Mouse (Mus musculus) liver, adult 2 months (tissue): Measurements from ENCODE around the gene Musk.

Experiments used
- CTCF ChIP-seq: fragments of 200-500 bp; IDR thresholded peaks from 2 replicates; pipeline ENCODE4 v1.5.1; 2011; ENCODE audit warnings: low read depth, low read length, control low read depth
- POLR2A ChIP-seq: fragments of 200-500 bp; IDR thresholded peaks from 2 replicates; pipeline ENCODE4 v1.6.1; 2011; ENCODE audit warnings: low read length, control low read depth; ENCODE audit not compliant: insufficient read depth; ENCODE audit errors: extremely low read depth

GRCm38 (mm10) chr4:58307421-58307820, 21.7 kb downstream of the Musk start:
- TF ChIP-seq CTCF (no peak), POLR2A (no peak)
